Mouse (Mus musculus) olfactory bulb, adult 2 months (tissue): ENCODE data around the gene Rtl5. TPM values are rescaled to one million over a fixed set of nuclear protein-coding genes. Genes with fewer than 3 reads are reported as not detected.
"Not testable (repeated sequence)": the region's sequence is repeated elsewhere in the genome, so short reads cannot be mapped to it uniquely, and the experiment has no call there.

Source experiments
- H3K27ac ChIP-seq: fragments of 200-500 bp; 2 replicates; pipeline ENCODE4 v1.5.1; 2012; ENCODE audit warnings: low read depth, low read length; ENCODE audit not compliant: insufficient read depth
- H3K4me1 ChIP-seq: fragments of 200-500 bp; 2 replicates; pipeline ENCODE4 v1.6.1; 2012; ENCODE audit warnings: low read length; ENCODE audit not compliant: control insufficient read depth, insufficient read depth
- H3K4me3 ChIP-seq: fragments of 200-500 bp; 2 replicates; pipeline ENCODE4 v1.5.1; 2012; ENCODE audit warnings: mild to moderate bottlenecking, low read depth, low read length, moderate library complexity; ENCODE audit not compliant: insufficient read depth
- CTCF ChIP-seq: fragments of 200-500 bp; IDR thresholded peaks from 2 replicates; pipeline ENCODE4 v1.5.1; 2012; ENCODE audit warnings: low read depth, mild to moderate bottlenecking, low read length, moderate library complexity; ENCODE audit not compliant: insufficient read depth
- POLR2A ChIP-seq: fragments of 200-500 bp; IDR thresholded peaks from 2 replicates; pipeline ENCODE4 v1.6.1; 2012; ENCODE audit warnings: mild to moderate bottlenecking, low read depth, low read length, moderate library complexity; ENCODE audit not compliant: insufficient read depth
- WGBS: fragments of 180-500 bp; shearing (Covaris S2); methylation state at CpG from one replicate; pipeline ENCODE4 v1.1.7; 2018; 5-methylcytosine and 5-hydroxymethylcytosine counted together
- polyA plus RNA-seq: library from polyadenylated mRNA; stranded (reverse); fragments of >200 nt; gene quantifications from 2 replicates; pipeline ENCODE4 v1.2.4, GENCODE M21; 2012; ENCODE audit warnings: low replicate concordance; ENCODE audit not compliant: missing spikeins, insufficient read depth, insufficient read length

Gene Rtl5
- polyA plus RNA-seq: not detected in 2 replicates

- TF ChIP-seq CTCF: no peak
- TF ChIP-seq POLR2A: peak; percentile 33; the same call in 1 of the 2 replicates
- 21% methylated on average over 60 of the region's 61 CpGs for WGBS
- H3K4me1 ChIP-seq: peaks cover 29% of the 10 kb centered on the region
These were observed at the start of gene Rtl5 for GRCm38 (mm10) chrX:102070591-102071471. TSS of gene Rtl5 (minus strand) at chrX:102071304.

GRCm38 (mm10) chrX:102119042-102119864 lies 48.1 kb upstream of the Rtl5 start, which contains the start of gene Pin4:
TSS of gene Pin4 (plus strand) at chrX:102119447.
- H3K4me1 ChIP-seq: peaks cover 5% of the 10 kb centered on the region
- TF ChIP-seq CTCF (no peak), POLR2A (no peak)
- WGBS: 18% methylated on average over 30 of the region's 30 CpGs
- H3K4me3 ChIP-seq: peak within 1 kb of the TSS; percentile 86
- peak within 1 kb of the TSS; percentile 51; the same call in 1 of the 2 replicates for H3K27ac ChIP-seq

More at GRCm38 (mm10) chrX:102070591-102071471, at the start of gene Rtl5:
- Histone ChIP-seq H3K4me3 (peak within 1 kb of the TSS; percentile 58), H3K27ac (peak within 1 kb of the TSS; percentile 80)

- no peak for TF ChIP-seq POLR2A
- TF ChIP-seq CTCF: no peak
- WGBS: 24% methylated on average over 4 of the region's 4 CpGs
- Histone ChIP-seq H3K4me3 (no peak overlapping the region), H3K4me1 (peaks cover 4% of the 10 kb centered on the region), H3K27ac (peak overlapping the region; percentile 99)
These were observed 44.6 kb upstream of the Rtl5 start for GRCm38 (mm10) chrX:102115676-102116075.

GRCm38 (mm10) chrX:102109349-102109748 lies 38.2 kb upstream of the Rtl5 start:
- not testable (repeated sequence) for H3K4me1 ChIP-seq, H3K4me3 ChIP-seq, H3K27ac ChIP-seq
- WGBS: 83% methylated on average over 5 of the region's 5 CpGs

DNA sequence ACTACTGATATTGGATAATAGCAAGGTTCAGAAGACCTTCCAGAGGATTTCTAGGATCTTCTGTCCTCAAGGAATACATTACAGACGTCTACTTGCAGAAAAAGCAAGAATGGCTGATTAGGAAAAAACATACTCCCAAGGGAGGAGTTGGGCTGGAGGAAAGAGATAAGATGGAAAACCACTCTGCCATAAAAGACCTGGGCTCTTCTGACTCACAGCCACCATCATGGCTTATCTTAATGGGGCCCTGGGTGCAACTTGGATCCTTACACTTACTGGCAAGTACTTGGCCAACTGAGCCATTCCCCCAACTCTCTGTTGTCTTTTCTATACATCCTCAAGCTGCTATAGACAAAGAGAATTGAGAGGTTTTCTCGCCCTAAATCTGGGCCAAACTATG lies 32.7 kb upstream of the Rtl5 start:
- 76% methylated on average over 2 of the region's 2 CpGs for WGBS
- H3K4me3 ChIP-seq, H3K4me1 ChIP-seq: not testable (repeated sequence)

DNA sequence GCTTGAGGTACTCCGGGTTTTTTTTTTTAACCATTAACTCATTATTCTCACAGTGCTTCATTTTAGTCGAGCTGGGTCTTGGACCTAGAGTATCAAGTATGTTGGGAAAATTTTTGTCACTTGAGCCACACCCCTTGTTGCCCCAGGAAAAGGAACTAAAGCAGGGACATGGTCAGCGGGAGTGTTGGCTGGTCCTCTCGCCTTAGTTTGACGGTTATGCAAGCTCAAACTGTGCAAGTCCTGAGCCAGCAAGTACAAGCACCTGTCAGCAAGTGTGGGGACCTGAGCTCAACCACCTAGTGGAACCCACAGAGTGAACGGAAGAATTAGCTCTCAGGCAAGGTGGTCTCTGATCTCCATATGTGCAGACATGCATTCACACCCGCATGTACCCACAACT lies 30.8 kb upstream of the Rtl5 start:
- no peak overlapping the region for H3K4me3 ChIP-seq
- no peaks in the 10 kb centered on the region for H3K4me1 ChIP-seq
- TF ChIP-seq CTCF (no peak), POLR2A (no peak)
- no peak overlapping the region for H3K27ac ChIP-seq
- 60% methylated on average over 7 of the region's 7 CpGs for WGBS

More for the DNA sequence above, 32.7 kb upstream of the Rtl5 start:
- not testable (repeated sequence) for H3K27ac ChIP-seq

GRCm38 (mm10) chrX:102094381-102094904 lies 23.3 kb upstream of the Rtl5 start:
- WGBS: 59% methylated on average over 7 of the region's 7 CpGs
- Histone ChIP-seq H3K4me3 (no peak overlapping the region), H3K4me1 (no peaks in the 10 kb centered on the region), H3K27ac (no peak overlapping the region)
- TF ChIP-seq CTCF (no peak), POLR2A (no peak)

DNA sequence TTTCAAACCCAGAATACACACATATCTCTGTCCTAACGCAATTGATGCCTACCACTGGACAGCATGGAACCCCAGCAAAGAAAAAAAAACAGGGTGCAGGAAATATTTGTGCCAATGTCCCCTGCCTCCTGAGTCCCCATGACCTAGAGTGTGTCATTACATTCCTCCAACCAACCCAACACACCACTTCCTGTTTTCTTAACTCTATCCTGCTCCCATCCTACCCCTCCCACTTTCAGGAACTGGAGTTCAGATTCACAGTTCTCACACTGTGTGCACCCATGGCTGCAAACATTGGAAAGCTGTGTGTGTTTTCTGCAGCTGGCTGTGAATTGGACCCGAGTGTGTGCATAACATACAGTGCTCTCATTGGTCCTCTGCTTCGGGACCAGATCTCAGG lies 19.5 kb upstream of the Rtl5 start:
- no peaks in the 10 kb centered on the region for H3K4me1 ChIP-seq
- H3K4me3 ChIP-seq: no peak overlapping the region
- no peak for TF ChIP-seq CTCF
- TF ChIP-seq POLR2A: no peak
- no peak overlapping the region for H3K27ac ChIP-seq
- WGBS: 68% methylated on average over 3 of the region's 3 CpGs

DNA sequence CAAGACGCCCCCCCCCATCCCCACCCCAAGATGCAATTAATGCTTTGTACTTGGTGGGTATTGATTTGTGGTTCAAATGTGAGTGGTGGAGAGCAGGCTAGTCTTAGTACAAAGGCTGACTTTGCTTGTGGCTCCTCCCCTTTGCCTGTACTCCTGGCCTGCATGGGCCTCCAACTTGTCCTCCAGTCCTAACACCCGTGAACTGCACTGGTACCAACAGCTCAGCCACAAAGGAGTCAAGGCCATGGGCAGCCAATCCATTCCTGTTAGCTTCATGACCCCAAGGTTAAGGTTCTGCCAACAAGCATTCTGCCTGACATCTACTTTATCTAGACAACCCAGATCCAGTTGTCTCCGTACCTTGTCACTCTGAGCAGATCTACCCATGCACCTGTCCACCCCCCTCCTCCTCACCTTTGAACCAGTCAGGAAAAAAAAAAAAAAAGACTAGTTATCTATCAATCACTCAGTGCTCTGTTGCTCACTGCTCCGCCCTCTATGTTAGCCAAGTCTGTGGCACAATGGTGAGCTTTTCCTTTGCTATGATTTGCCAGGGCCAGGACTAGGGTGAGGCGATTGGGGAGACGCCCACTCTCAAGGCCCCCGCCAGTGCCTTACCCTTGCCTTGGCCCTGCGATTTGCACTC lies 14.8 kb upstream of the Rtl5 start:
- H3K4me3 ChIP-seq: no peak overlapping the region
- TF ChIP-seq CTCF (no peak), POLR2A (no peak)
- peaks cover 8% of the 10 kb centered on the region for H3K4me1 ChIP-seq
- WGBS: 89% methylated on average over 8 of the region's 8 CpGs
- H3K27ac ChIP-seq: no peak overlapping the region
